Mouse (Mus musculus) bone marrow, adult 2 months (tissue): ENCODE data around the gene Arf4.
"Not testable (repeated sequence)": the region's sequence is repeated elsewhere in the genome, so short reads cannot be mapped to it uniquely, and the experiment has no call there.

Source experiments
- CTCF ChIP-seq: fragments of 200-500 bp; IDR thresholded peaks from 2 replicates; pipeline ENCODE4 v1.5.1; 2011; ENCODE audit warnings: low read length, control low read depth; ENCODE audit not compliant: control insufficient read depth, insufficient read depth
- POLR2A ChIP-seq: fragments of 200-500 bp; IDR thresholded peaks from 2 replicates; pipeline ENCODE4 v1.6.1; 2011; ENCODE audit warnings: low read depth, mild to moderate bottlenecking, control low read depth, low read length, borderline replicate concordance; ENCODE audit not compliant: control insufficient read depth

- TF ChIP-seq CTCF, POLR2A: not testable (repeated sequence)
Observed at GRCm38 (mm10) chr14:26705246-26705645, 67.4 kb downstream of the Arf4 start.
